ENCODE assay signal across 8 mouse cellular contexts in the genomic region with DNA sequence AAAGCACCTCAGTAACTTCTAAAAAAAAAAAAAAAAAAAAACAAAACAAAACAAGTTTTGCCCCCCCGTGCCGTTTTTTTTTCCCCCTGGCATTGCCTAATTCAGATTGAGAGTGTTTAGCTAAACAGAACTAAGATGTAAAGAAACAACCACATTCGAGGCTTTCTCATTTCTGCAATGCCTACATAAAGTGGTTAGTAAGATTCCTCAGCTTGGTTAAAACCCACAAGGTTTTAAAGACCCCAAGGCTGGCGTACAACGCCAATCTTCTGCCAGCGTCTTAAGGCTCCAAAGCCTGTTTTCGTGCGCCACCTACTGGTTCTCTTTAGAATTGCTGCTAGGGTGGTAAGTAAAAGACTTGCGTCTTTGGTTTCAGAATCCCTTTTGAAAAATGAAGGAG. TPM values are rescaled to one million over a fixed set of nuclear protein-coding genes. Genes with fewer than 3 reads are reported as not detected.
DNase-seq lines count a peak whose midpoint lies in the region; ATAC-seq and TF ChIP-seq lines count a peak whose summit lies in the region.

No protein-coding gene starts in this region.

- no peak for ATAC-seq in heart, embryonic 14.5 days (ENCODE audit: insufficient number of reproducible peaks, insufficient read depth, low FRiP score, low read depth)

- no peaks in the 10 kb centered on the region for H3K9me3 ChIP-seq in erythroblast, embryonic 14.5 days (ENCODE audit: control insufficient read depth, low read length)
- H3K9me3 ChIP-seq in heart, embryonic 14.5 days (ENCODE audit: control insufficient read depth, low read length), result no peaks in the 10 kb centered on the region

- TF ChIP-seq CTCF in bone marrow macrophage, adult 2 months (IDR thresholded peaks at IDR 0.05; ENCODE audit: low read depth, low read length), result peak; percentile 89
- peak; percentile 72 for TF ChIP-seq CTCF in lung, adult 2 months (IDR thresholded peaks at IDR 0.05; ENCODE audit: insufficient read depth, low read length)

- no peak overlapping the region for H3K9ac ChIP-seq in heart, embryonic 14.5 days (ENCODE audit: low read length)

- TF ChIP-seq POLR2A in bone marrow macrophage, adult 2 months (IDR thresholded peaks at IDR 0.05; ENCODE audit: borderline replicate concordance, low read depth, low read length), result no peak
- no peak for TF ChIP-seq POLR2A in lung, adult 2 months (IDR thresholded peaks at IDR 0.05; ENCODE audit: borderline replicate concordance, extremely low read depth, low read depth, low read length)

- DNase-seq in MEL-GATA-1-ER (ENCODE audit: extremely low read depth, low read depth), result peak; percentile 85
- peak; percentile 76 for DNase-seq in large intestine, adult 2 months (ENCODE audit: low read depth, low spot score)
- DNase-seq in lung, adult 2 months, result peak; percentile 80
- peak; percentile 85 to 93 for DNase-seq in right cerebral cortex, adult 2 months (ENCODE audit: low spot score in 2 of 2)
- DNase-seq in urinary bladder, postnatal 4 days (ENCODE audit: low spot score in 2 of 2), result peak; percentile 63 to 88

- no peak overlapping the region for H3K27ac ChIP-seq in bone marrow macrophage, adult 2 months (ENCODE audit: insufficient read depth, low read depth, low read length)
- peak overlapping the region in 1 of 2 experiments; percentile 94; a peak in 2 of 4 replicates for H3K27ac ChIP-seq in heart, embryonic 14.5 days (replicated peaks in 1 of 2; ENCODE audit: control insufficient read depth in 1 of 2, insufficient read depth in 1 of 2, low read depth in 2 of 2, low read length in 2 of 2)

- peaks cover 92% of the 10 kb centered on the region for H3K36me3 ChIP-seq in erythroblast, embryonic 14.5 days (ENCODE audit: control insufficient read depth)
- H3K36me3 ChIP-seq in heart, embryonic 14.5 days (ENCODE audit: control insufficient read depth, insufficient read depth, low read length), result peaks cover 39% of the 10 kb centered on the region

- H3K4me1 ChIP-seq in bone marrow macrophage, adult 2 months (ENCODE audit: control insufficient read depth, insufficient read depth, low read length), result peaks cover 37% of the 10 kb centered on the region
- H3K4me1 ChIP-seq in erythroblast, embryonic 14.5 days (ENCODE audit: control insufficient read depth), result peaks cover 90% of the 10 kb centered on the region
- H3K4me1 ChIP-seq in heart, embryonic 14.5 days (ENCODE audit: control insufficient read depth in 2 of 2, insufficient read depth in 2 of 2, low read length in 2 of 2), result peaks cover 44 to 74% of the 10 kb centered on the region in 2 experiments
- H3K4me1 ChIP-seq in lung, adult 2 months (ENCODE audit: control insufficient read depth, insufficient read depth, low read length), result peaks cover 44% of the 10 kb centered on the region

- H3K27me3 ChIP-seq in erythroblast, embryonic 14.5 days (ENCODE audit: control insufficient read depth), result no peaks in the 10 kb centered on the region
- H3K27me3 ChIP-seq in heart, embryonic 14.5 days (ENCODE audit: control insufficient read depth, insufficient read depth, low read length), result no peaks in the 10 kb centered on the region

- peak overlapping the region; percentile 45 for H3K4me3 ChIP-seq in bone marrow macrophage, adult 2 months (ENCODE audit: insufficient read depth, low read length)
- peak overlapping the region; percentile 99 for H3K4me3 ChIP-seq in erythroblast, embryonic 14.5 days (replicated peaks)
- H3K4me3 ChIP-seq in heart, embryonic 14.5 days (ENCODE audit: control insufficient read depth in 1 of 2, insufficient read depth in 1 of 2, low read depth in 1 of 2, low read length in 2 of 2), result no peak overlapping the region
- H3K4me3 ChIP-seq in lung, adult 2 months (replicated peaks; ENCODE audit: extremely low read depth, low read depth, low read length), result no peak overlapping the region

- peak overlapping the region; percentile 60 for H3K4me2 ChIP-seq in heart, embryonic 14.5 days (ENCODE audit: low read length)

- 11% methylated on average over 9 of the region's 9 CpGs for WGBS in heart, embryonic 14.5 days
- 1% methylated on average over 9 of the region's 9 CpGs for WGBS in large intestine, adult 2 months
- 2% methylated on average over 9 of the region's 9 CpGs for WGBS in lung, adult 2 months

RNA-seq across cellular contexts. Expression of a gene that starts 10.2 kb away (rescaled TPM):
- polyA plus RNA-seq in bone marrow macrophage, adult 2 months (2012; ENCODE audit: insufficient read depth, insufficient read length, missing spikeins), result 52.7 and 61.6 TPM in 2 replicates
- 79.3 and 88.0 TPM in 2 replicates for polyA plus RNA-seq in erythroblast, embryonic 14.5 days (2012)
- polyA plus RNA-seq in heart, embryonic 14.5 days (2014; fragmentation: Nextera tagmentation; extraction: Ambion mirVana), result 51.9 and 52.1 TPM in 2 replicates
- polyA plus RNA-seq in large intestine, adult 2 months (2012; rRNA removed), result 45.1 and 103 TPM in 2 replicates
- 113 and 129 TPM in 2 replicates for polyA plus RNA-seq in lung, adult 2 months (2012; rRNA removed)

Comparison
In these comparisons a context has a peak if more than half of its experiments do, and no peak if none do; other contexts are left out.
1. H3K4me3 ChIP-seq: peak in bone marrow macrophage, adult 2 months (single experiment) and erythroblast, embryonic 14.5 days (single experiment); none in heart, embryonic 14.5 days (0 of 2) and lung, adult 2 months (single experiment).
2. Peak in every context shown above with its lines, with median percentiles within 50 percentile points of each other: DNase-seq.